Mouse (Mus musculus): ENCODE results near the gene Mgll. TPM values are rescaled to one million over a fixed set of nuclear protein-coding genes. Genes with fewer than 3 reads are reported as not detected.

The Mgll gene
- polyA plus RNA-seq, 1 experiment: 152 TPM

- H3K4me1 ChIP-seq (ENCODE audit: control insufficient read depth, insufficient read depth, low read length): peaks cover 7% of the 10 kb centered on the region; the same call in 1 of the 2 replicates
- WGBS: 67% methylated on average over 2 of the region's 2 CpGs
Measured at GRCm38 (mm10) chr6:88793243-88793642, 69.0 kb downstream of the Mgll start.

GRCm38 (mm10) chr6:88793872-88794271, 69.7 kb downstream of the Mgll start:
- WGBS: 90% methylated on average over 13 of the region's 13 CpGs
- Histone ChIP-seq H3K36me3 (ENCODE audit: control insufficient read depth, insufficient read depth, low read length) (no peaks in the 10 kb centered on the region), H3K27ac (ENCODE audit: insufficient read depth, low read depth, low read length) (no peak overlapping the region), H3K4me3 (ENCODE audit: insufficient read depth, low read depth, low read length) (no peak overlapping the region), H3K27me3 (replicated peaks; ENCODE audit: control insufficient read depth, insufficient read depth, low read length) (no peaks in the 10 kb centered on the region), H3K4me1 (ENCODE audit: control insufficient read depth, insufficient read depth, low read length) (peaks cover 7% of the 10 kb centered on the region; the same call in 1 of the 2 replicates)
- no peak for DNase-seq
- no peak for TF ChIP-seq POLR2A (IDR thresholded peaks at IDR 0.05; ENCODE audit: low read depth, low read length)
- no peak for TF ChIP-seq CTCF (conservative IDR thresholded peaks at IDR 0.05; ENCODE audit: insufficient read depth, insufficient read length, low read depth, low read length)

More at GRCm38 (mm10) chr6:88793243-88793642, 69.0 kb downstream of the Mgll start:
- TF ChIP-seq POLR2A (IDR thresholded peaks at IDR 0.05; ENCODE audit: low read depth, low read length): no peak
- TF ChIP-seq CTCF (conservative IDR thresholded peaks at IDR 0.05; ENCODE audit: insufficient read depth, insufficient read length, low read depth, low read length): no peak
- H3K36me3 ChIP-seq (ENCODE audit: control insufficient read depth, insufficient read depth, low read length): no peaks in the 10 kb centered on the region
- no peak overlapping the region for H3K27ac ChIP-seq (ENCODE audit: insufficient read depth, low read depth, low read length)
- no peak overlapping the region for H3K4me3 ChIP-seq (ENCODE audit: insufficient read depth, low read depth, low read length)
- no peaks in the 10 kb centered on the region for H3K27me3 ChIP-seq (replicated peaks; ENCODE audit: control insufficient read depth, insufficient read depth, low read length)
- no peak for DNase-seq

GRCm38 (mm10) chr6:88794561-88794971, 70.4 kb downstream of the Mgll start:
- Histone ChIP-seq H3K27ac (ENCODE audit: insufficient read depth, low read depth, low read length) (no peak overlapping the region), H3K27me3 (replicated peaks; ENCODE audit: control insufficient read depth, insufficient read depth, low read length) (no peaks in the 10 kb centered on the region), H3K36me3 (ENCODE audit: control insufficient read depth, insufficient read depth, low read length) (no peaks in the 10 kb centered on the region), H3K4me1 (ENCODE audit: control insufficient read depth, insufficient read depth, low read length) (peaks cover 7% of the 10 kb centered on the region; the same call in 1 of the 2 replicates), H3K4me3 (ENCODE audit: insufficient read depth, low read depth, low read length) (no peak overlapping the region)
- TF ChIP-seq CTCF (conservative IDR thresholded peaks at IDR 0.05; ENCODE audit: insufficient read depth, insufficient read length, low read depth, low read length) (no peak), POLR2A (IDR thresholded peaks at IDR 0.05; ENCODE audit: low read depth, low read length) (no peak)
- peak; percentile 36 for DNase-seq
- 49% methylated on average over 14 of the region's 14 CpGs for WGBS

- no peak for DNase-seq
- H3K4me3 ChIP-seq (ENCODE audit: insufficient read depth, low read depth, low read length): no peak overlapping the region
- no peaks in the 10 kb centered on the region for H3K27me3 ChIP-seq (replicated peaks; ENCODE audit: control insufficient read depth, insufficient read depth, low read length)
- no peaks in the 10 kb centered on the region for H3K4me1 ChIP-seq (ENCODE audit: control insufficient read depth, insufficient read depth, low read length)
- no peak for TF ChIP-seq CTCF (conservative IDR thresholded peaks at IDR 0.05; ENCODE audit: insufficient read depth, insufficient read length, low read depth, low read length)
- TF ChIP-seq POLR2A (IDR thresholded peaks at IDR 0.05; ENCODE audit: low read depth, low read length): no peak
- H3K36me3 ChIP-seq (ENCODE audit: control insufficient read depth, insufficient read depth, low read length): no peaks in the 10 kb centered on the region
- 86% methylated on average over 7 of the region's 7 CpGs for WGBS
- no peak overlapping the region for H3K27ac ChIP-seq (ENCODE audit: insufficient read depth, low read depth, low read length)
Measured at GRCm38 (mm10) chr6:88800191-88800590, 76.0 kb downstream of the Mgll start.

- 69% methylated on average over 3 of the region's 3 CpGs for WGBS
- Histone ChIP-seq H3K36me3 (ENCODE audit: control insufficient read depth, insufficient read depth, low read length) (no peaks in the 10 kb centered on the region), H3K27me3 (replicated peaks; ENCODE audit: control insufficient read depth, insufficient read depth, low read length) (no peaks in the 10 kb centered on the region), H3K27ac (ENCODE audit: insufficient read depth, low read depth, low read length) (no peak overlapping the region), H3K4me1 (ENCODE audit: control insufficient read depth, insufficient read depth, low read length) (no peaks in the 10 kb centered on the region), H3K4me3 (ENCODE audit: insufficient read depth, low read depth, low read length) (no peak overlapping the region)
- TF ChIP-seq POLR2A (IDR thresholded peaks at IDR 0.05; ENCODE audit: low read depth, low read length): no peak
- TF ChIP-seq CTCF (conservative IDR thresholded peaks at IDR 0.05; ENCODE audit: insufficient read depth, insufficient read length, low read depth, low read length): no peak
- DNase-seq: no peak
Measured at GRCm38 (mm10) chr6:88800735-88801134, 76.5 kb downstream of the Mgll start.

- H3K27me3 ChIP-seq (replicated peaks; ENCODE audit: control insufficient read depth, insufficient read depth, low read length): no peaks in the 10 kb centered on the region
- H3K4me3 ChIP-seq (ENCODE audit: insufficient read depth, low read depth, low read length): no peak overlapping the region
- H3K27ac ChIP-seq (ENCODE audit: insufficient read depth, low read depth, low read length): no peak overlapping the region
- no peaks in the 10 kb centered on the region for H3K4me1 ChIP-seq (ENCODE audit: control insufficient read depth, insufficient read depth, low read length)
- DNase-seq: no peak
- 84% methylated on average over 7 of the region's 7 CpGs for WGBS
- H3K36me3 ChIP-seq (ENCODE audit: control insufficient read depth, insufficient read depth, low read length): no peaks in the 10 kb centered on the region
- TF ChIP-seq POLR2A (IDR thresholded peaks at IDR 0.05; ENCODE audit: low read depth, low read length) (no peak), CTCF (conservative IDR thresholded peaks at IDR 0.05; ENCODE audit: insufficient read depth, insufficient read length, low read depth, low read length) (no peak)
Measured at GRCm38 (mm10) chr6:88803051-88803450, 78.8 kb downstream of the Mgll start.

GRCm38 (mm10) chr6:88803957-88804695, 79.9 kb downstream of the Mgll start:
- H3K27ac ChIP-seq (ENCODE audit: insufficient read depth, low read depth, low read length): no peak overlapping the region
- no peak for DNase-seq
- 89% methylated on average over 4 of the region's 4 CpGs for WGBS
- H3K4me1 ChIP-seq (ENCODE audit: control insufficient read depth, insufficient read depth, low read length): no peaks in the 10 kb centered on the region
- no peak overlapping the region for H3K4me3 ChIP-seq (ENCODE audit: insufficient read depth, low read depth, low read length)
- H3K27me3 ChIP-seq (replicated peaks; ENCODE audit: control insufficient read depth, insufficient read depth, low read length): no peaks in the 10 kb centered on the region
- TF ChIP-seq POLR2A (IDR thresholded peaks at IDR 0.05; ENCODE audit: low read depth, low read length) (no peak), CTCF (conservative IDR thresholded peaks at IDR 0.05; ENCODE audit: insufficient read depth, insufficient read length, low read depth, low read length) (0 out of 2 replicates have a peak, but pooled peaks have one; percentile 6)
- H3K36me3 ChIP-seq (ENCODE audit: control insufficient read depth, insufficient read depth, low read length): no peaks in the 10 kb centered on the region

All from kidney, adult 2 months (tissue).